In the genomic region with DNA sequence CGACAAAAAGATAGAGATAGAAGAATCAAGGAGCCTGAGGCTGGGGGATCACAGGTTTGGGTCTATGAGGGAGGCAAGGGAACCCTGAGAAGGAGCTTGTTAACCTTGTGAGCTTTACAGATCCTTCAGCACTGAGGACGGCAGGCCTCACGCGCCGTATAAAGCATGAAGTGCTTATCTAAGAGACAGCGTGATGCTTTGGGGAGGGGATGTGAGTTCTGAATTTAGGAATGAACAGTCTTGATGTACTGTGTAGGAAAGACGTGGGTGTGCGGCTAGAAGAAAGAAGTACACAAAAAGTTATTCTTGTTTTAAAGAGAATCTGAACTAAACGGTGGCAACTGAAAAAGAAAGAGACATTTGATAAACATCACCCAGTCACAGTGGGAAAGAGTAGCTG, we compare ENCODE assay signal across 26 mouse cellular contexts. TPM values are rescaled to one million over a fixed set of nuclear protein-coding genes. Genes with fewer than 3 reads are reported as not detected.
A peak's percentile ranks its signal among the peaks of the same experiment; 100 is the strongest.
DNase-seq lines count a peak whose midpoint lies in the region; ATAC-seq and TF ChIP-seq lines count a peak whose summit lies in the region.
"Had no signal": no experiment of that assay in that cellular context is flagged by ENCODE, and none has a peak within 500 bp of the region (broad histone marks: within the 10 kb centered on the region; RNA-seq: fewer than 3 reads in every experiment).

No protein-coding gene starts in this region.

- 0 out of 2 replicates have a peak overlapping the region, but pooled peaks have one; percentile 16 for H3K9ac ChIP-seq in heart, embryonic 11.5 days (ENCODE audit: low read depth, low read length)
- H3K9ac ChIP-seq in intestine, embryonic 16.5 days (ENCODE audit: low read depth, low read length): no peak overlapping the region
- H3K9ac ChIP-seq: forebrain, embryonic 13.5 days; heart, embryonic 13.5 days; hindbrain, embryonic 14.5 days had no signal

- H3K4me1 ChIP-seq in heart, embryonic 11.5 days (ENCODE audit: control insufficient read depth, insufficient read depth, low read length): peaks cover 26% of the 10 kb centered on the region
- peaks cover 3% of the 10 kb centered on the region; the same call in 1 of the 2 replicates for H3K4me1 ChIP-seq in cortical plate, adult 2 months (ENCODE audit: control insufficient read depth, insufficient read depth, low read length)
- H3K4me1 ChIP-seq in olfactory bulb, adult 2 months (ENCODE audit: control insufficient read depth, insufficient read depth, low read length): peaks cover 6% of the 10 kb centered on the region
- peaks cover 16% of the 10 kb centered on the region for H3K4me1 ChIP-seq in intestine, embryonic 16.5 days (ENCODE audit: control insufficient read depth, insufficient read depth, low read length)

- no peak for DNase-seq in heart, adult 9 months (ENCODE audit: low spot score in 2 of 2)
- DNase-seq in left cerebral cortex, postnatal 25 days (ENCODE audit: low spot score in 2 of 2): peak; percentile 32 to 83
- no peak for DNase-seq in left cerebral cortex, adult 9 months (ENCODE audit: low spot score in 2 of 2)
- DNase-seq: adrenal gland, adult 8-10 months; adrenal gland, postnatal 25 days; cerebellum, adult 18-20 months; cerebellum, adult 9-10 months; cerebellum, postnatal 25 days; gastrocnemius, adult 2 months; gastrocnemius, postnatal 14 days; heart, adult 11 months; heart, postnatal 14 days; heart, postnatal 4 days had no signal

- no peak overlapping the region for H3K4me3 ChIP-seq in heart, embryonic 11.5 days (ENCODE audit: low read depth, low read length)
- H3K4me3 ChIP-seq in cortical plate, adult 2 months (ENCODE audit: insufficient read depth, low read length): 0 out of 2 replicates have a peak overlapping the region, but pooled peaks have one; percentile 77
- no peak overlapping the region for H3K4me3 ChIP-seq in olfactory bulb, adult 2 months (ENCODE audit: insufficient read depth, low read depth, low read length)
- no peak overlapping the region for H3K4me3 ChIP-seq in intestine, embryonic 16.5 days (ENCODE audit: low read length)
- H3K4me3 ChIP-seq: forebrain, embryonic 10.5 days; forebrain, embryonic 13.5 days; gastrocnemius, adult 2 months; heart, embryonic 13.5 days had no signal

- no peak overlapping the region for H3K4me2 ChIP-seq in heart, embryonic 11.5 days
- no peak overlapping the region for H3K4me2 ChIP-seq in intestine, embryonic 16.5 days (ENCODE audit: low read depth, low read length)
- H3K4me2 ChIP-seq: forebrain, embryonic 13.5 days; hindbrain, embryonic 14.5 days had no signal

- TF ChIP-seq POLR2A in cortical plate, adult 2 months (IDR thresholded peaks at IDR 0.05; ENCODE audit: extremely low read depth, insufficient read depth, low read length): peak; percentile 67; the same call in 1 of the 2 replicates
- no peak for TF ChIP-seq POLR2A in olfactory bulb, adult 2 months (IDR thresholded peaks at IDR 0.05; ENCODE audit: insufficient read depth, low read depth, low read length)

- no peaks in the 10 kb centered on the region for H3K36me3 ChIP-seq in heart, embryonic 11.5 days (ENCODE audit: control insufficient read depth, insufficient read depth, low read length)
- no peaks in the 10 kb centered on the region for H3K36me3 ChIP-seq in intestine, embryonic 16.5 days (ENCODE audit: control insufficient read depth, insufficient read depth, low read length)

- no peaks in the 10 kb centered on the region for H3K27me3 ChIP-seq in heart, embryonic 11.5 days (ENCODE audit: control insufficient read depth, insufficient read depth, low read length)
- no peaks in the 10 kb centered on the region for H3K27me3 ChIP-seq in intestine, embryonic 16.5 days (replicated peaks; ENCODE audit: control insufficient read depth, insufficient read depth, low read length)
- H3K27me3 ChIP-seq: forebrain, embryonic 13.5 days; heart, embryonic 13.5 days had no signal

- 69% methylated on average over 9 of the region's 9 CpGs for WGBS in heart, embryonic 11.5 days (ENCODE audit: insufficient replicate concordance)
- WGBS in olfactory bulb, adult 2 months: 58% methylated on average over 9 of the region's 9 CpGs
- 87% methylated on average over 9 of the region's 9 CpGs for WGBS in intestine, embryonic 16.5 days

- TF ChIP-seq CTCF in cortical plate, adult 2 months (IDR thresholded peaks at IDR 0.05; ENCODE audit: extremely low read depth, insufficient read depth, low read length): no peak
- TF ChIP-seq CTCF in olfactory bulb, adult 2 months (IDR thresholded peaks at IDR 0.05; ENCODE audit: insufficient read depth, low read depth, low read length): no peak

- intact Hi-C loops in left cerebral cortex, postnatal 25 days (cut with DNase I): loop anchor here (1.0 to 5.0 kb wide), 4 partner anchors 36 to 228 kb away; no protein-coding TSS in a partner anchor

- no peak overlapping the region for H3K27ac ChIP-seq in heart, embryonic 11.5 days (ENCODE audit: low read depth, low read length)
- peak overlapping the region; percentile 47 for H3K27ac ChIP-seq in cortical plate, adult 2 months (ENCODE audit: insufficient read depth, low read length)
- H3K27ac ChIP-seq in olfactory bulb, adult 2 months (ENCODE audit: insufficient read depth, low read depth, low read length): peak overlapping the region; percentile 13; the same call in 1 of the 2 replicates
- H3K27ac ChIP-seq in intestine, embryonic 16.5 days (ENCODE audit: low read length): no peak overlapping the region
- H3K27ac ChIP-seq: forebrain, embryonic 10.5 days; forebrain, embryonic 13.5 days; gastrocnemius, adult 2 months; heart, embryonic 13.5 days; hindbrain, embryonic 14.5 days; hindbrain, postnatal 0 days had no signal

- ATAC-seq in heart, embryonic 11.5 days (replicated peaks; ENCODE audit: insufficient number of reproducible peaks, low FRiP score, low TSS enrichment): no peak
- no peak for ATAC-seq in intestine, embryonic 16.5 days
- ATAC-seq in activated CD4-positive, CD25-positive, alpha-beta regulatory T cell, adult 4 months: no peak
- ATAC-seq: CD4-positive, CD25-positive, alpha-beta regulatory T cell, adult 4 months; forebrain, embryonic 13.5 days; forebrain, embryonic 16.5 days; hindbrain, postnatal 0 days; inflammation-experienced regulatory T-cells, adult 6 months had no signal

- no peaks in the 10 kb centered on the region for H3K9me3 ChIP-seq in heart, embryonic 11.5 days (replicated peaks; ENCODE audit: control insufficient read depth, low read length)
- H3K9me3 ChIP-seq in intestine, embryonic 16.5 days (ENCODE audit: control insufficient read depth, low read length): no peaks in the 10 kb centered on the region
- H3K9me3 ChIP-seq: forebrain, embryonic 10.5 days; forebrain, embryonic 13.5 days; heart, embryonic 13.5 days had no signal

RNA-seq across cellular contexts. Expression of a gene that starts 3.1 kb away (rescaled TPM):
- 23.3 and 26.5 TPM in 2 replicates for polyA plus RNA-seq in heart, embryonic 11.5 days (2014; fragmentation: Nextera tagmentation; extraction: Ambion mirVana)
- total RNA-seq in left cerebral cortex, postnatal 25 days (2021): 10 to 100 TPM; 42.9 to 48.6 TPM
- polyA plus RNA-seq in cortical plate, adult 2 months (2012; rRNA removed): 30.0 and 33.5 TPM in 2 replicates
- polyA plus RNA-seq in olfactory bulb, adult 2 months (2012; ENCODE audit: insufficient read depth, insufficient read length, low replicate concordance, missing spikeins): not detected in 2 replicates
- 25.1 and 26.3 TPM in 2 replicates for polyA plus RNA-seq in intestine, embryonic 16.5 days (2015; fragmentation: Nextera tagmentation; extraction: Ambion mirVana)
- 10 to 100 TPM; 62.1 to 66.4 TPM for polyA plus RNA-seq in activated CD4-positive, CD25-positive, alpha-beta regulatory T cell, adult 4 months (2017; shearing (Covaris generic))

RNA-seq across cellular contexts. Expression of a gene that starts 3.3 kb away (rescaled TPM):
- polyA plus RNA-seq in heart, embryonic 11.5 days (2014; fragmentation: Nextera tagmentation; extraction: Ambion mirVana): 16.6 and 19.5 TPM in 2 replicates
- 100 to 1,000 TPM; 286 to 288 TPM for total RNA-seq in left cerebral cortex, postnatal 25 days (2021)
- 138 and 151 TPM in 2 replicates for polyA plus RNA-seq in cortical plate, adult 2 months (2012; rRNA removed)
- polyA plus RNA-seq in olfactory bulb, adult 2 months (2012; ENCODE audit: insufficient read depth, insufficient read length, low replicate concordance, missing spikeins): not detected in 2 replicates
- polyA plus RNA-seq in intestine, embryonic 16.5 days (2015; fragmentation: Nextera tagmentation; extraction: Ambion mirVana): 9.4 and 10.4 TPM in 2 replicates
- polyA plus RNA-seq in activated CD4-positive, CD25-positive, alpha-beta regulatory T cell, adult 4 months (2017; shearing (Covaris generic)): under 1 TPM in 1 of 2 experiments, not detected in 1; 0.29 TPM

Comparison
In these comparisons a context has a peak if more than half of its experiments do, and no peak if none do; other contexts are left out.
1. DNase-seq: peak in left cerebral cortex, postnatal 25 days (2 of 2); none in heart, adult 9 months (0 of 2) and left cerebral cortex, adult 9 months (0 of 2).
2. H3K27ac ChIP-seq: peak in cortical plate, adult 2 months (single experiment) and olfactory bulb, adult 2 months (single experiment); none in heart, embryonic 11.5 days (single experiment) and intestine, embryonic 16.5 days (single experiment).